Mouse (Mus musculus) heart, embryonic 10.5 days (tissue): ENCODE results near the gene Spag9. TPM values are rescaled to one million over a fixed set of nuclear protein-coding genes. Genes with fewer than 3 reads are reported as not detected.
"Not testable (repeated sequence)": the region's sequence is repeated elsewhere in the genome, so short reads cannot be mapped to it uniquely, and the experiment has no call there.

Experiments used
- DNase-seq: peaks from one replicate; pipeline ENCODE4 v3.0.0-alpha.2; 2017; ENCODE audit warnings: low spot score
- H3K27ac ChIP-seq: fragments of 300-500 bp; sonication (generic); 2 replicates; pipeline ENCODE4 v1.5.1; 2016; ENCODE audit warnings: mild to moderate bottlenecking
- H3K27me3 ChIP-seq: fragments of 300-500 bp; sonication (generic); 2 replicates; pipeline ENCODE4 v1.6.1; 2016; ENCODE audit warnings: mild to moderate bottlenecking; ENCODE audit not compliant: poor library complexity, insufficient read depth, severe bottlenecking
- H3K36me3 ChIP-seq: fragments of 300-500 bp; sonication (generic); 2 replicates; pipeline ENCODE4 v1.6.1; 2016; ENCODE audit warnings: mild to moderate bottlenecking, moderate library complexity
- H3K4me1 ChIP-seq: fragments of 300-500 bp; sonication (generic); 2 replicates; pipeline ENCODE4 v1.6.1; 2016; ENCODE audit warnings: mild to moderate bottlenecking
- H3K4me3 ChIP-seq: fragments of 300-500 bp; sonication (generic); 2 replicates; pipeline ENCODE4 v1.5.1; 2016; ENCODE audit warnings: mild to moderate bottlenecking, moderate library complexity
- H3K9me3 ChIP-seq: fragments of 300-500 bp; sonication (generic); 2 replicates; pipeline ENCODE4 v1.6.1; 2016; ENCODE audit warnings: mild to moderate bottlenecking, moderate library complexity
- WGBS: fragments of 180-500 bp; shearing (Covaris S2); methylation state at CpG from one replicate; pipeline ENCODE4 v1.1.7; 2016; 5-methylcytosine and 5-hydroxymethylcytosine counted together
- polyA plus RNA-seq: library from polyadenylated mRNA; unstranded; fragments of >200 nt; fragmentation: Nextera tagmentation; extraction: Ambion mirVana; gene quantifications from 2 replicates; pipeline ENCODE4 v1.2.1, GENCODE M21; 2016

Spag9 gene
- polyA plus RNA-seq, 1 experiment from 2014 or later: 27.8 TPM

GRCm38 (mm10) chr11:94035974-94036373 is 40.1 kb downstream of the Spag9 start:
- 48% methylated on average over 2 of the region's 2 CpGs for WGBS
- no peak for DNase-seq

GRCm38 (mm10) chr11:94041475-94041874 is 45.6 kb downstream of the Spag9 start:
- 88% methylated on average over 1 of the region's 1 CpGs for WGBS
- H3K36me3 ChIP-seq: no peaks in the 10 kb centered on the region
- no peaks in the 10 kb centered on the region for H3K9me3 ChIP-seq
- H3K27ac ChIP-seq: no peak overlapping the region
- no peaks in the 10 kb centered on the region for H3K27me3 ChIP-seq
- H3K4me3 ChIP-seq: no peak overlapping the region
- H3K4me1 ChIP-seq: no peaks in the 10 kb centered on the region
- no peak for DNase-seq

More at GRCm38 (mm10) chr11:94035974-94036373, 40.1 kb downstream of the Spag9 start:
- Histone ChIP-seq H3K9me3 (no peaks in the 10 kb centered on the region), H3K4me3 (no peak overlapping the region), H3K36me3 (no peaks in the 10 kb centered on the region), H3K27ac (no peak overlapping the region), H3K4me1 (peaks cover 3% of the 10 kb centered on the region; the same call in 1 of the 2 replicates), H3K27me3 (no peaks in the 10 kb centered on the region)

- not testable (repeated sequence) for H3K27ac ChIP-seq, H3K36me3 ChIP-seq, H3K9me3 ChIP-seq, H3K4me3 ChIP-seq, H3K27me3 ChIP-seq, H3K4me1 ChIP-seq, DNase-seq
- WGBS: 83% methylated on average over 1 of the region's 1 CpGs
Observed at GRCm38 (mm10) chr11:94042301-94042700, 46.4 kb downstream of the Spag9 start.

GRCm38 (mm10) chr11:94043998-94044985 is 48.4 kb downstream of the Spag9 start:
- H3K27me3 ChIP-seq: no peaks in the 10 kb centered on the region
- 11% methylated on average over 22 of the region's 22 CpGs for WGBS
- H3K27ac ChIP-seq: peak overlapping the region; percentile 87

GRCm38 (mm10) chr11:94045016-94045415 is 49.1 kb downstream of the Spag9 start:
- Histone ChIP-seq H3K27ac (0 out of 2 replicates have a peak overlapping the region, but pooled peaks have one; percentile 87), H3K36me3 (peaks cover 15% of the 10 kb centered on the region), H3K9me3 (no peaks in the 10 kb centered on the region), H3K4me1 (no peaks in the 10 kb centered on the region; the same call in 1 of the 2 replicates), H3K27me3 (no peaks in the 10 kb centered on the region), H3K4me3 (peak overlapping the region; percentile 63)
- DNase-seq: no peak
- WGBS: 31% methylated on average over 4 of the region's 4 CpGs

More at GRCm38 (mm10) chr11:94043998-94044985, 48.4 kb downstream of the Spag9 start:
- no peaks in the 10 kb centered on the region; the same call in 1 of the 2 replicates for H3K4me1 ChIP-seq
- H3K9me3 ChIP-seq: no peaks in the 10 kb centered on the region
- peak overlapping the region; percentile 63 for H3K4me3 ChIP-seq
- peak; percentile 94 for DNase-seq
- peaks cover 10% of the 10 kb centered on the region for H3K36me3 ChIP-seq

- DNase-seq: no peak
- Histone ChIP-seq H3K4me3 (no peak overlapping the region), H3K27me3 (no peaks in the 10 kb centered on the region), H3K4me1 (no peaks in the 10 kb centered on the region; the same call in 1 of the 2 replicates), H3K9me3 (no peaks in the 10 kb centered on the region), H3K27ac (no peak overlapping the region), H3K36me3 (peaks cover 18% of the 10 kb centered on the region)
- 83% methylated on average over 2 of the region's 2 CpGs for WGBS
Observed at GRCm38 (mm10) chr11:94047288-94047687, 51.4 kb downstream of the Spag9 start.

GRCm38 (mm10) chr11:94054176-94054575 is 58.3 kb downstream of the Spag9 start:
- peaks cover 15% of the 10 kb centered on the region for H3K36me3 ChIP-seq
- 78% methylated on average over 3 of the region's 3 CpGs for WGBS

GRCm38 (mm10) chr11:94054901-94055300 is 59.0 kb downstream of the Spag9 start:
- H3K4me3 ChIP-seq: no peak overlapping the region
- H3K9me3 ChIP-seq: no peaks in the 10 kb centered on the region
- H3K36me3 ChIP-seq: peaks cover 13% of the 10 kb centered on the region; the same call in 1 of the 2 replicates
- H3K27ac ChIP-seq: no peak overlapping the region
- DNase-seq: no peak
- H3K4me1 ChIP-seq: no peaks in the 10 kb centered on the region
- H3K27me3 ChIP-seq: no peaks in the 10 kb centered on the region
- WGBS: 90% methylated on average over 3 of the region's 3 CpGs

More at GRCm38 (mm10) chr11:94054176-94054575, 58.3 kb downstream of the Spag9 start:
- H3K4me3 ChIP-seq: no peak overlapping the region
- H3K4me1 ChIP-seq: no peaks in the 10 kb centered on the region
- no peaks in the 10 kb centered on the region for H3K9me3 ChIP-seq
- DNase-seq: no peak
- no peak overlapping the region for H3K27ac ChIP-seq
- no peaks in the 10 kb centered on the region for H3K27me3 ChIP-seq

GRCm38 (mm10) chr11:94063941-94064340 is 68.0 kb downstream of the Spag9 start:
- 90% methylated on average over 5 of the region's 5 CpGs for WGBS
- H3K4me3 ChIP-seq: no peak overlapping the region
- H3K27me3 ChIP-seq: no peaks in the 10 kb centered on the region
- DNase-seq: no peak
- peaks cover 33% of the 10 kb centered on the region for H3K36me3 ChIP-seq
- H3K27ac ChIP-seq: no peak overlapping the region
- H3K9me3 ChIP-seq: no peaks in the 10 kb centered on the region
- H3K4me1 ChIP-seq: no peaks in the 10 kb centered on the region

- no peak overlapping the region for H3K4me3 ChIP-seq
- peaks cover 41% of the 10 kb centered on the region for H3K36me3 ChIP-seq
- H3K9me3 ChIP-seq: no peaks in the 10 kb centered on the region
- DNase-seq: no peak
- H3K27ac ChIP-seq: no peak overlapping the region
- WGBS: 82% methylated on average over 2 of the region's 2 CpGs
- no peaks in the 10 kb centered on the region for H3K27me3 ChIP-seq
- no peaks in the 10 kb centered on the region for H3K4me1 ChIP-seq
Observed at GRCm38 (mm10) chr11:94070455-94070854, 74.6 kb downstream of the Spag9 start.

GRCm38 (mm10) chr11:94073283-94073682 is 77.4 kb downstream of the Spag9 start:
- no peaks in the 10 kb centered on the region for H3K4me1 ChIP-seq
- H3K36me3 ChIP-seq: peaks cover 30% of the 10 kb centered on the region
- 88% methylated on average over 4 of the region's 4 CpGs for WGBS
- no peak overlapping the region for H3K4me3 ChIP-seq
- no peak overlapping the region for H3K27ac ChIP-seq
- no peaks in the 10 kb centered on the region for H3K9me3 ChIP-seq
- H3K27me3 ChIP-seq: no peaks in the 10 kb centered on the region
- no peak for DNase-seq

GRCm38 (mm10) chr11:94086966-94087365 is 91.1 kb downstream of the Spag9 start:
- WGBS: 81% methylated on average over 2 of the region's 2 CpGs
- not testable (repeated sequence) for H3K27me3 ChIP-seq, H3K4me3 ChIP-seq, DNase-seq, H3K4me1 ChIP-seq, H3K9me3 ChIP-seq, H3K27ac ChIP-seq
- H3K36me3 ChIP-seq: peaks cover 57% of the 10 kb centered on the region

GRCm38 (mm10) chr11:94090496-94090895 is 94.6 kb downstream of the Spag9 start:
- DNase-seq: no peak
- no peak overlapping the region for H3K4me3 ChIP-seq

More at GRCm38 (mm10) chr11:94090496-94090895, 94.6 kb downstream of the Spag9 start:
- Histone ChIP-seq H3K36me3 (peaks cover 63% of the 10 kb centered on the region), H3K27me3 (no peaks in the 10 kb centered on the region), H3K4me1 (no peaks in the 10 kb centered on the region), H3K27ac (no peak overlapping the region), H3K9me3 (no peaks in the 10 kb centered on the region)
- WGBS: 73% methylated on average over 4 of the region's 4 CpGs
